Comparison of ENCODE assay signal across 11 mouse cellular contexts in the genomic region with DNA sequence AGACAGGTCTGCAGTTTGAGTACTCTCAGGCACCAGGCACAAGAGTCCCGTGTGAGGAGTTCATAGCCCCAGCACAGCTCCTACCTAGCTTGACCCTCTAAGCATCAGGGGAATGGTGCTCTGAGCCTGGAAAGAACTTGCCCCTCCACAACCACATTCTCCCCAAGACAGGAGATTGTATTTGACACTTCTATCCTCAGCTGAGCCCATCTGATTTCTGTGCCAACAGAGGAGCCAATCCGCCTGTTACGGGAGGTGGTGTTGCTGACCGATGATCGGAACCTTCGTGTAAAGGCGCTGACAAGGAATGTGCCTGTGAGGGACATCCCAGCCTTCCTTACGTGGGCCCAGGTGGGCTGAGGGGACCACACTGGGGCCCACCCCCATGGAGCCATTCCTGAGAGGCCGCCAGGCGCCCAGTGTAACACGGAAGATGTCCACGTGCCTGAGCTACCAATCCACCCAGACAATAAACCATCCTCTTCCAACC. TPM values are rescaled to one million over a fixed set of nuclear protein-coding genes. Genes with fewer than 3 reads are reported as not detected.
DNase-seq lines count a peak whose midpoint lies in the region; ATAC-seq lines count a peak whose summit lies in the region.
"Had no signal": no experiment of that assay in that cellular context is flagged by ENCODE, and none has a peak within 500 bp of the region (broad histone marks: within the 10 kb centered on the region; RNA-seq: fewer than 3 reads in every experiment).

No protein-coding gene starts in this region.

- WGBS in heart, embryonic 16.5 days: 79% methylated on average over 12 of the region's 12 CpGs
- 60% methylated on average over 12 of the region's 12 CpGs for WGBS in lung, embryonic 15.5 days
- 86% methylated on average over 12 of the region's 12 CpGs for WGBS in intestine, embryonic 15.5 days
- WGBS in stomach, embryonic 15.5 days: 77% methylated on average over 12 of the region's 12 CpGs

- peaks cover 25% of the 10 kb centered on the region for H3K4me1 ChIP-seq in heart, embryonic 16.5 days (ENCODE audit: control insufficient read depth, insufficient read depth, low read length)
- H3K4me1 ChIP-seq in lung, embryonic 15.5 days: peaks cover 88% of the 10 kb centered on the region
- peaks cover 48% of the 10 kb centered on the region for H3K4me1 ChIP-seq in intestine, embryonic 15.5 days (replicated peaks)
- peaks cover 75% of the 10 kb centered on the region for H3K4me1 ChIP-seq in stomach, embryonic 15.5 days

- no peak overlapping the region for H3K4me2 ChIP-seq in heart, embryonic 16.5 days (ENCODE audit: low read depth, low read length)
- H3K4me2 ChIP-seq in lung, embryonic 15.5 days: 0 out of 2 replicates have a peak overlapping the region, but pooled peaks have one; percentile 3
- peak overlapping the region; percentile 96; the same call in 1 of the 2 replicates for H3K4me2 ChIP-seq in intestine, embryonic 15.5 days (replicated peaks)
- H3K4me2 ChIP-seq in stomach, embryonic 15.5 days: peak overlapping the region; percentile 85; the same call in 1 of the 2 replicates
- H3K4me2 ChIP-seq: midbrain, embryonic 13.5 days had no signal

- H3K4me3 ChIP-seq in heart, embryonic 16.5 days (ENCODE audit: low read length): no peak overlapping the region
- H3K4me3 ChIP-seq in lung, embryonic 15.5 days: no peak overlapping the region
- H3K4me3 ChIP-seq in intestine, embryonic 15.5 days (replicated peaks): no peak overlapping the region
- no peak overlapping the region for H3K4me3 ChIP-seq in stomach, embryonic 15.5 days (replicated peaks)
- H3K4me3 ChIP-seq: midbrain, embryonic 13.5 days had no signal

- H3K9ac ChIP-seq in heart, embryonic 16.5 days (ENCODE audit: low read length): no peak overlapping the region
- no peak overlapping the region for H3K9ac ChIP-seq in lung, embryonic 15.5 days
- H3K9ac ChIP-seq in intestine, embryonic 15.5 days: peak overlapping the region; percentile 11; the same call in 1 of the 2 replicates
- no peak overlapping the region for H3K9ac ChIP-seq in stomach, embryonic 15.5 days
- H3K9ac ChIP-seq: midbrain, embryonic 13.5 days had no signal

- no peaks in the 10 kb centered on the region for H3K9me3 ChIP-seq in heart, embryonic 16.5 days (replicated peaks; ENCODE audit: control insufficient read depth, low read length)
- H3K9me3 ChIP-seq in lung, embryonic 15.5 days: no peaks in the 10 kb centered on the region
- no peaks in the 10 kb centered on the region for H3K9me3 ChIP-seq in intestine, embryonic 15.5 days
- H3K9me3 ChIP-seq in stomach, embryonic 15.5 days: no peaks in the 10 kb centered on the region
- H3K9me3 ChIP-seq: midbrain, embryonic 13.5 days had no signal

- no peak for ATAC-seq in heart, embryonic 16.5 days (replicated peaks; ENCODE audit: extremely low read depth, insufficient read depth, low FRiP score)
- ATAC-seq in lung, embryonic 15.5 days (ENCODE audit: borderline replicate concordance, extremely low read depth, low FRiP score, low TSS enrichment): no peak
- ATAC-seq in intestine, embryonic 15.5 days: no peak
- no peak for ATAC-seq in stomach, embryonic 15.5 days (ENCODE audit: insufficient read depth, low FRiP score, low read depth)
- ATAC-seq: inflammation-experienced regulatory T-cells, adult 6 months; midbrain, embryonic 13.5 days had no signal

- H3K27me3 ChIP-seq in heart, embryonic 16.5 days (ENCODE audit: control insufficient read depth, insufficient read depth, low read length): peaks cover 11% of the 10 kb centered on the region; the same call in 1 of the 2 replicates
- peaks cover 37% of the 10 kb centered on the region for H3K27me3 ChIP-seq in lung, embryonic 15.5 days
- peaks cover 18% of the 10 kb centered on the region for H3K27me3 ChIP-seq in intestine, embryonic 15.5 days (replicated peaks)
- H3K27me3 ChIP-seq in stomach, embryonic 15.5 days (replicated peaks): peaks cover 19% of the 10 kb centered on the region

- H3K27ac ChIP-seq in heart, embryonic 16.5 days (ENCODE audit: low read length): peak overlapping the region; percentile 17
- peak overlapping the region; percentile 84 for H3K27ac ChIP-seq in lung, embryonic 15.5 days
- H3K27ac ChIP-seq in intestine, embryonic 15.5 days: peak overlapping the region; percentile 79
- H3K27ac ChIP-seq in stomach, embryonic 15.5 days: peak overlapping the region; percentile 91
- H3K27ac ChIP-seq: midbrain, embryonic 13.5 days had no signal

- peaks cover 13% of the 10 kb centered on the region; the same call in 1 of the 2 replicates for H3K36me3 ChIP-seq in heart, embryonic 16.5 days (ENCODE audit: control insufficient read depth, insufficient read depth)
- peaks cover 28% of the 10 kb centered on the region for H3K36me3 ChIP-seq in lung, embryonic 15.5 days
- H3K36me3 ChIP-seq in intestine, embryonic 15.5 days: peaks cover 13% of the 10 kb centered on the region; the same call in 1 of the 2 replicates
- peaks cover 20% of the 10 kb centered on the region; the same call in 1 of the 2 replicates for H3K36me3 ChIP-seq in stomach, embryonic 15.5 days

- no peak for DNase-seq in heart, adult 8-10 months (ENCODE audit: low spot score)
- DNase-seq in lung, postnatal 10 days: no peak
- DNase-seq in thymus, postnatal 25 days: no peak
- DNase-seq: adrenal gland, adult 8-10 months; right cerebral cortex, postnatal 4 days had no signal

RNA-seq across cellular contexts. Expression of a gene that starts 6.7 kb away (rescaled TPM):
- 7.1 and 9.8 TPM in 2 replicates for polyA plus RNA-seq in heart, embryonic 16.5 days (2015; fragmentation: Nextera tagmentation; extraction: Ambion mirVana)
- 10 to 100 TPM in 3 of 4 experiments, 1 to 10 TPM in 1; 7.6 to 19.4 (median 16.8) TPM for total RNA-seq in heart, adult 8-10 months (2022)
- 20.1 and 21.7 TPM in 2 replicates for polyA plus RNA-seq in lung, embryonic 15.5 days (2015; fragmentation: Nextera tagmentation; extraction: Ambion mirVana)
- 20.3 and 22.0 TPM in 2 replicates for polyA plus RNA-seq in intestine, embryonic 15.5 days (2015; fragmentation: Nextera tagmentation; extraction: Ambion mirVana)
- 25.3 and 28.0 TPM in 2 replicates for polyA plus RNA-seq in stomach, embryonic 15.5 days (2015; fragmentation: Nextera tagmentation; extraction: Ambion mirVana)

RNA-seq across cellular contexts. Expression of a gene that starts 16.0 kb away (rescaled TPM):
- 18.4 and 18.7 TPM in 2 replicates for polyA plus RNA-seq in heart, embryonic 16.5 days (2015; fragmentation: Nextera tagmentation; extraction: Ambion mirVana)
- total RNA-seq in heart, adult 8-10 months (2022): 1 to 10 TPM; 5.6 to 6.9 (median 5.9) TPM
- polyA plus RNA-seq in lung, embryonic 15.5 days (2015; fragmentation: Nextera tagmentation; extraction: Ambion mirVana): 25.5 and 26.2 TPM in 2 replicates
- 21.3 and 21.4 TPM in 2 replicates for polyA plus RNA-seq in intestine, embryonic 15.5 days (2015; fragmentation: Nextera tagmentation; extraction: Ambion mirVana)
- 21.0 and 22.2 TPM in 2 replicates for polyA plus RNA-seq in stomach, embryonic 15.5 days (2015; fragmentation: Nextera tagmentation; extraction: Ambion mirVana)

RNA-seq across cellular contexts. Expression of a gene that starts 28.4 kb away (rescaled TPM):
- polyA plus RNA-seq in heart, embryonic 16.5 days (2015; fragmentation: Nextera tagmentation; extraction: Ambion mirVana): 19.7 and 21.0 TPM in 2 replicates
- total RNA-seq in heart, adult 8-10 months (2022): 10 to 100 TPM in 2 of 4 experiments, 1 to 10 TPM in 2; 8.1 to 11.2 (median 9.7) TPM
- 20.4 and 21.0 TPM in 2 replicates for polyA plus RNA-seq in lung, embryonic 15.5 days (2015; fragmentation: Nextera tagmentation; extraction: Ambion mirVana)
- 23.4 and 23.8 TPM in 2 replicates for polyA plus RNA-seq in intestine, embryonic 15.5 days (2015; fragmentation: Nextera tagmentation; extraction: Ambion mirVana)
- polyA plus RNA-seq in stomach, embryonic 15.5 days (2015; fragmentation: Nextera tagmentation; extraction: Ambion mirVana): 18.4 and 21.3 TPM in 2 replicates

RNA-seq across cellular contexts. Expression of a gene that starts 30.9 kb away (rescaled TPM):
- polyA plus RNA-seq in heart, embryonic 16.5 days (2015; fragmentation: Nextera tagmentation; extraction: Ambion mirVana): 12.4 and 13.1 TPM in 2 replicates
- total RNA-seq in heart, adult 8-10 months (2022): 1 to 10 TPM; 5.2 to 7.9 (median 6.8) TPM
- 1.8 and 3.3 TPM in 2 replicates for polyA plus RNA-seq in lung, embryonic 15.5 days (2015; fragmentation: Nextera tagmentation; extraction: Ambion mirVana)
- 1.7 and 1.8 TPM in 2 replicates for polyA plus RNA-seq in intestine, embryonic 15.5 days (2015; fragmentation: Nextera tagmentation; extraction: Ambion mirVana)
- 2.2 and 2.3 TPM in 2 replicates for polyA plus RNA-seq in stomach, embryonic 15.5 days (2015; fragmentation: Nextera tagmentation; extraction: Ambion mirVana)

Comparison
In these comparisons a context has a peak if more than half of its experiments do, and no peak if none do; other contexts are left out.
1. H3K27ac ChIP-seq: peak in every context shown above with its lines; median percentile 91 in stomach, embryonic 15.5 days; 84 in lung, embryonic 15.5 days; 79 in intestine, embryonic 15.5 days; 17 in heart, embryonic 16.5 days.